Mouse (Mus musculus): Measurements from ENCODE around the gene Eva1c.

DNA sequence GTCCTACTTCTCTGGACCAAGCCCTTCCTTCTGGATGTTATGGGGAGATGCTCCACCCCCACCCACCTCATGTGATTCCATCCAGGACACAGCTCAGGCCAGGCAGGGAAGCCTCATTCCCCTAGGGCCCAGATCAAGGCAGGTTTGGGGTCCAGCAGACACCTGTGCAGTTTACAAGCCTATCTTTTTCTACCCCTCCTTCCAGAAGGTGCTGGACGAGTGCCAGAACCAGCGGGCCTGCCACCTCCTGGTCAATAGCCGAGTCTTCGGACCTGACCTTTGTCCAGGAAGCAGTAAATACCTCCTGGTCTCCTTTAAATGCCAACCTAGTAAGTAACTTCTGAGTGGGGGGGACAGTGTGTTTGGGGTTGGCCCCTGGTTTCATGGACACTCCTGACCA, 42.8 kb downstream of the Eva1c start:
- TF ChIP-seq CTCF (IDR thresholded peaks at IDR 0.05; ENCODE audit: extremely low read depth, insufficient read depth, insufficient read length, insufficient replicate concordance) (no peak), POLR2A (IDR thresholded peaks at IDR 0.05; ENCODE audit: low read depth, low read length) (no peak)

Data from spleen, adult 2 months (tissue).